Mouse (Mus musculus) CH12.LX (cell line): ENCODE data around the gene Mansc1. TPM values are rescaled to one million over a fixed set of nuclear protein-coding genes. Genes with fewer than 3 reads are reported as not detected.

Experiments used
- DNase-seq: peaks from one replicate; pipeline ENCODE4 v3.0.0-alpha.2; 2013; ENCODE audit errors: extremely low read depth
- H3K27ac ChIP-seq: 2 replicates; pipeline ENCODE4 v1.5.1; 2012; ENCODE audit warnings: low read depth, mild to moderate bottlenecking, control low read depth, moderate library complexity; ENCODE audit not compliant: insufficient read depth
- H3K27me3 ChIP-seq: replicated peaks from 2 replicates; pipeline ENCODE3; 2012; ENCODE audit warnings: inconsistent platforms
- H3K36me3 ChIP-seq, 2 experiments: replicated peaks in 1 of 2; 2 replicates each; pipeline versions ENCODE3 to v1.6.1; 2012; ENCODE audit warnings: inconsistent platforms in 1 of 2, low read length in 1 of 2, mild to moderate bottlenecking in 1 of 2, mixed read lengths in 1 of 2, moderate library complexity in 1 of 2; ENCODE audit not compliant: control insufficient read depth in 1 of 2, insufficient read depth in 1 of 2
- H3K4me1 ChIP-seq, 2 experiments: 2 replicates each; pipeline ENCODE4 v1.6.1; 2012; ENCODE audit warnings: inconsistent platforms in 1 of 2, moderate library complexity in 1 of 2; ENCODE audit not compliant: insufficient read depth in 2 of 2, control insufficient read depth in 1 of 2
- H3K4me2 ChIP-seq: 2 replicates; pipeline ENCODE4 v1.6.1; 2012; ENCODE audit warnings: low read depth, mild to moderate bottlenecking, control low read depth; ENCODE audit not compliant: poor library complexity, insufficient read depth, severe bottlenecking
- H3K4me3 ChIP-seq, 3 experiments: fragments of 150-350 bp in 1 of 3; sonication (generic) in 1 of 3; replicated peaks in 1 of 3; 2 replicates each; pipeline versions ENCODE3 to v1.5.1; 2011 to 2012; ENCODE audit warnings: low read depth in 2 of 3, low read length in 2 of 3, mild to moderate bottlenecking in 2 of 3, moderate library complexity in 2 of 3, control low read depth in 1 of 3, improper control_type of control experiment in 1 of 3, inconsistent platforms in 1 of 3, mixed read lengths in 1 of 3; ENCODE audit not compliant: poor library complexity in 1 of 3
- H3K79me2 ChIP-seq: replicated peaks from 2 replicates; pipeline ENCODE4 v1.6.1; 2012; ENCODE audit warnings: mild to moderate bottlenecking, moderate library complexity; ENCODE audit not compliant: control insufficient read depth, poor library complexity, insufficient read depth, severe bottlenecking; ENCODE audit errors: extremely low read depth
- H3K9ac ChIP-seq: 2 replicates; pipeline ENCODE4 v1.6.1; 2012; ENCODE audit warnings: low read depth, mild to moderate bottlenecking, control low read depth, moderate library complexity; ENCODE audit not compliant: insufficient read depth
- H3K9me3 ChIP-seq: replicated peaks from 2 replicates; pipeline ENCODE3; 2012; ENCODE audit warnings: low read length, inconsistent platforms, mixed read lengths
- CHD1 ChIP-seq: IDR thresholded peaks from 2 replicates; pipeline ENCODE4 v1.6.1; 2012; ENCODE audit warnings: low read depth, low read length, improper control_type of control experiment, inconsistent platforms
- CHD2 ChIP-seq: IDR thresholded peaks from 2 replicates; pipeline ENCODE4 v1.6.1; 2011; ENCODE audit warnings: low read length, improper control_type of control experiment
- CTCF ChIP-seq, 2 experiments: IDR thresholded peaks in 1 of 2; conservative IDR thresholded peaks in 1 of 2; 2 replicates each; pipeline ENCODE4 v1.5.1; 2011 to 2012; ENCODE audit warnings: low read depth in 2 of 2, low read length in 2 of 2, improper control_type of control experiment in 1 of 2, inconsistent platforms in 1 of 2, mild to moderate bottlenecking in 1 of 2, moderate library complexity in 1 of 2
- EP300 ChIP-seq: IDR thresholded peaks from 2 replicates; pipeline ENCODE4 v1.6.1; 2011; ENCODE audit warnings: low read length, improper control_type of control experiment
- ETS1 ChIP-seq: conservative IDR thresholded peaks from 2 replicates; pipeline ENCODE4 v1.6.1; 2012; ENCODE audit warnings: low read depth, mild to moderate bottlenecking, inconsistent platforms, low read length, improper control_type of control experiment, moderate library complexity
- IRF4 ChIP-seq: IDR thresholded peaks from 2 replicates; pipeline ENCODE4 v1.6.1; 2014; ENCODE audit warnings: low read depth, mild to moderate bottlenecking, inconsistent platforms, low read length, improper control_type of control experiment
- JUN ChIP-seq: IDR thresholded peaks from 2 replicates; pipeline ENCODE4 v1.6.1; 2011; ENCODE audit warnings: low read depth, mild to moderate bottlenecking, low read length, improper control_type of control experiment, moderate library complexity; ENCODE audit not compliant: insufficient read depth
- KAT2A ChIP-seq: IDR thresholded peaks from 2 replicates; pipeline ENCODE4 v1.6.1; 2012; ENCODE audit warnings: low read length, improper control_type of control experiment, inconsistent platforms; ENCODE audit not compliant: insufficient replicate concordance
- MAX ChIP-seq: IDR thresholded peaks from 2 replicates; pipeline ENCODE4 v1.6.1; 2011; ENCODE audit warnings: low read length, improper control_type of control experiment
- MXI1 ChIP-seq: IDR thresholded peaks from 2 replicates; pipeline ENCODE4 v1.6.1; 2011; ENCODE audit warnings: mild to moderate bottlenecking, low read depth, low read length, improper control_type of control experiment
- NELFE ChIP-seq: IDR thresholded peaks from 2 replicates; pipeline ENCODE4 v1.6.1; 2011; ENCODE audit warnings: low read depth, low read length, improper control_type of control experiment
- PAX5 ChIP-seq: IDR thresholded peaks from 2 replicates; pipeline ENCODE4 v1.6.1; 2012; ENCODE audit warnings: low read length, inconsistent platforms, mixed read lengths
- POLR2A ChIP-seq: IDR thresholded peaks from 2 replicates; pipeline ENCODE4 v1.6.1; 2011; ENCODE audit warnings: low read depth, mild to moderate bottlenecking, improper control_type of control experiment, low read length
- POLR2AphosphoS2 ChIP-seq: IDR thresholded peaks from 2 replicates; pipeline ENCODE4 v1.6.1; 2011; ENCODE audit warnings: low read depth, low read length, improper control_type of control experiment
- RAD21 ChIP-seq: IDR thresholded peaks from 2 replicates; pipeline ENCODE4 v1.6.1; 2011; ENCODE audit warnings: low read depth, mild to moderate bottlenecking, low read length, improper control_type of control experiment, moderate library complexity
- SMC3 ChIP-seq: IDR thresholded peaks from 2 replicates; pipeline ENCODE4 v1.6.1; 2011; ENCODE audit warnings: low read depth, low read length, improper control_type of control experiment
- TBP ChIP-seq: conservative IDR thresholded peaks from 2 replicates; pipeline ENCODE4 v1.6.1; 2011; ENCODE audit warnings: low read depth, low read length, improper control_type of control experiment
- UBTF ChIP-seq: IDR thresholded peaks from 2 replicates; pipeline ENCODE4 v1.6.1; 2012; ENCODE audit warnings: low read depth, mild to moderate bottlenecking, inconsistent platforms, low read length, improper control_type of control experiment, moderate library complexity
- USF1 ChIP-seq: IDR thresholded peaks from 2 replicates; pipeline ENCODE4 v1.6.1; 2014; ENCODE audit warnings: low read depth, mild to moderate bottlenecking, inconsistent platforms, low read length, improper control_type of control experiment
- ZC3H11A ChIP-seq: IDR thresholded peaks from 2 replicates; pipeline ENCODE4 v1.6.1; 2012; ENCODE audit warnings: low read depth, mild to moderate bottlenecking, inconsistent platforms, low read length, improper control_type of control experiment
- ZKSCAN1 ChIP-seq: IDR thresholded peaks from 2 replicates; pipeline ENCODE4 v1.6.1; 2012; ENCODE audit warnings: low read depth, inconsistent platforms, low read length, improper control_type of control experiment, borderline replicate concordance
- ZMIZ1 ChIP-seq: IDR thresholded peaks from 2 replicates; pipeline ENCODE4 v1.6.1; 2012; ENCODE audit warnings: low read depth, mild to moderate bottlenecking, inconsistent platforms, low read length, improper control_type of control experiment
- dilution Hi-C: fragments of 300-500 bp; cut with MboI; formaldehyde crosslinking; loops from 2 replicates; pipeline ENCODE4 v1.14.3; 2020; ENCODE audit warnings: low sequenced_read_pairs; ENCODE audit not compliant: extremely low pct_unique_long_range_greater_than_20kb, extremely low pct_ligation_motif_present
- in situ Hi-C: fragments of 300-500 bp; cut with MboI; formaldehyde crosslinking; loops from 3 replicates; pipeline ENCODE4 v1.14.3; 2019; ENCODE audit warnings: low sequenced_read_pairs, low pct_ligation_motif_present, low pct_unique_long_range_greater_than_20kb, mixed read lengths
- polyA plus RNA-seq: library from polyadenylated mRNA; unstranded; fragments of >175 nt; gene quantifications from 2 replicates; pipeline ENCODE4 v1.2.1, GENCODE M21; 2012; ENCODE audit warnings: low read depth; ENCODE audit not compliant: insufficient read length
- total RNA-seq, 2 experiments: library from RNA; depleted of rRNA; stranded (reverse); fragments of 300-350 nt in 1 of 2; fragments of >200 nt in 1 of 2; gene quantifications; 2 replicates each; pipeline ENCODE4 v1.2.3; 2012 to 2014

Gene Mansc1
- total and polyA plus RNA-seq, 3 experiments, result not detected

GRCm38 (mm10) chr6:134578039-134578438, 54.2 kb downstream of the Mansc1 start:
- Histone ChIP-seq H3K36me3 (no peaks in the 10 kb centered on the region), H3K79me2 (no peaks in the 10 kb centered on the region), H3K9ac (no peak overlapping the region), H3K27ac (no peak overlapping the region), H3K4me3 (no peak overlapping the region), H3K4me1 (peaks cover 6 to 20% of the 10 kb centered on the region in 2 experiments; a peak in 3 of 4 replicates), H3K27me3 (peaks cover 6% of the 10 kb centered on the region), H3K9me3 (no peaks in the 10 kb centered on the region), H3K4me2 (no peak overlapping the region)
- in situ Hi-C loops (no loop called here), dilution Hi-C loops (no loop called here)
- TF ChIP-seq CHD2, result no peak
- no peak for TF ChIP-seq CTCF (conservative IDR thresholded peaks at IDR 0.05 in 1 of 2, IDR thresholded peaks at IDR 0.05 in 1 of 2; ENCODE audit: low read depth in 2 of 2, low read length in 2 of 2)
- TF ChIP-seq IRF4, result no peak
- no peak for TF ChIP-seq MXI1
- TF ChIP-seq JUN, result no peak
- no peak for TF ChIP-seq POLR2A
- no peak for TF ChIP-seq MAX
- TF ChIP-seq USF1, result no peak
- TF ChIP-seq ZKSCAN1, result no peak
- no peak for TF ChIP-seq UBTF
- TF ChIP-seq RAD21, result no peak
- DNase-seq, result no peak

GRCm38 (mm10) chr6:134575288-134575741, 57.0 kb downstream of the Mansc1 start:
- peaks cover 3% of the 10 kb centered on the region for H3K27me3 ChIP-seq

GRCm38 (mm10) chr6:134567986-134568556, 64.2 kb downstream of the Mansc1 start:
- in situ Hi-C loops, result no loop called here
- Histone ChIP-seq H3K27me3 (peaks cover 10% of the 10 kb centered on the region), H3K4me2 (no peak overlapping the region), H3K9me3 (no peaks in the 10 kb centered on the region), H3K4me1 (peaks cover 2 to 20% of the 10 kb centered on the region in 2 experiments; a peak in 2 of 4 replicates), H3K79me2 (peaks cover 18% of the 10 kb centered on the region), H3K4me3 (no peak overlapping the region), H3K36me3 (no peaks in the 10 kb centered on the region), H3K27ac (no peak overlapping the region), H3K9ac (no peak overlapping the region)
- DNase-seq, result no peak
- no peak for TF ChIP-seq KAT2A
- no peak for TF ChIP-seq PAX5
- no peak for TF ChIP-seq TBP
- no peak for TF ChIP-seq SMC3
- TF ChIP-seq CTCF (conservative IDR thresholded peaks at IDR 0.05 in 1 of 2, IDR thresholded peaks at IDR 0.05 in 1 of 2; ENCODE audit: low read depth in 2 of 2, low read length in 2 of 2), result no peak
- TF ChIP-seq ETS1, result no peak
- TF ChIP-seq POLR2AphosphoS2, result no peak
- TF ChIP-seq RAD21, result no peak
- TF ChIP-seq NELFE, result no peak
- TF ChIP-seq EP300, result no peak
- no peak for TF ChIP-seq ZC3H11A
- dilution Hi-C loops, result no loop called here

More at GRCm38 (mm10) chr6:134575288-134575741, 57.0 kb downstream of the Mansc1 start:
- TF ChIP-seq CHD1 (no peak), USF1 (no peak), ZC3H11A (no peak), ZMIZ1 (no peak), EP300 (no peak)
- in situ Hi-C loops, result no loop called here
- Histone ChIP-seq H3K4me1 (peaks cover 6 to 20% of the 10 kb centered on the region in 2 experiments; a peak in 3 of 4 replicates), H3K79me2 (no peaks in the 10 kb centered on the region), H3K27ac (no peak overlapping the region), H3K4me2 (no peak overlapping the region), H3K9me3 (no peaks in the 10 kb centered on the region), H3K9ac (no peak overlapping the region), H3K4me3 (no peak overlapping the region), H3K36me3 (no peaks in the 10 kb centered on the region)
- dilution Hi-C loops, result no loop called here
- DNase-seq, result no peak
